Mouse (Mus musculus): ENCODE results near the gene Myg1. TPM values are rescaled to one million over a fixed set of nuclear protein-coding genes. Genes with fewer than 3 reads are reported as not detected.

Myg1 gene
- total RNA-seq, 2 experiments from 2014 or later: 61.8 to 62.8 TPM

GRCm38 (mm10) chr15:102344490-102344889 lies 13.0 kb downstream of the Myg1 start:
- DNase-seq (ENCODE audit: low spot score in 2 of 2): no peak

- no peak for DNase-seq (ENCODE audit: low spot score in 2 of 2)
Observed at GRCm38 (mm10) chr15:102346444-102346843, 14.9 kb downstream of the Myg1 start.

- DNase-seq (ENCODE audit: low spot score in 2 of 2): peak; percentile 95 to 96
Observed at GRCm38 (mm10) chr15:102350138-102350941, 18.8 kb downstream of the Myg1 start, which contains the start of gene Aaas. Aaas (minus strand) TSS chr15:102350771.

GRCm38 (mm10) chr15:102350942-102351291 lies 19.4 kb downstream of the Myg1 start:
- DNase-seq (ENCODE audit: low spot score in 2 of 2): no peak

GRCm38 (mm10) chr15:102352177-102352576 lies 20.7 kb downstream of the Myg1 start:
- DNase-seq (ENCODE audit: low spot score in 2 of 2): no peak

GRCm38 (mm10) chr15:102353986-102354385 lies 22.5 kb downstream of the Myg1 start:
- no peak for DNase-seq (ENCODE audit: low spot score in 2 of 2)

GRCm38 (mm10) chr15:102355134-102355870 lies 23.8 kb downstream of the Myg1 start:
- peak; percentile 51 to 67 for DNase-seq (ENCODE audit: low spot score in 2 of 2)

- no peak for DNase-seq (ENCODE audit: low spot score in 2 of 2)
Observed at GRCm38 (mm10) chr15:102355871-102356441, 24.4 kb downstream of the Myg1 start.

- DNase-seq (ENCODE audit: low spot score in 2 of 2): no peak
Observed at GRCm38 (mm10) chr15:102356501-102357325, 25.2 kb downstream of the Myg1 start.

- DNase-seq (ENCODE audit: low spot score in 2 of 2): no peak
Observed at GRCm38 (mm10) chr15:102358126-102358525, 26.6 kb downstream of the Myg1 start.

GRCm38 (mm10) chr15:102358834-102359233 lies 27.3 kb downstream of the Myg1 start:
- no peak for DNase-seq (ENCODE audit: low spot score in 2 of 2)

GRCm38 (mm10) chr15:102362648-102363047 lies 31.1 kb downstream of the Myg1 start:
- DNase-seq (ENCODE audit: low spot score in 2 of 2): no peak

GRCm38 (mm10) chr15:102364678-102365077 lies 33.2 kb downstream of the Myg1 start:
- DNase-seq (ENCODE audit: low spot score in 2 of 2): no peak

- no peak for DNase-seq (ENCODE audit: low spot score in 2 of 2)
Observed at GRCm38 (mm10) chr15:102366238-102366637, 34.7 kb downstream of the Myg1 start.

GRCm38 (mm10) chr15:102366733-102367344 lies 35.3 kb downstream of the Myg1 start, which contains the start of gene Sp7:
Sp7 (minus strand) TSS chr15:102367182.
- no peak for DNase-seq (ENCODE audit: low spot score in 2 of 2)

- DNase-seq (ENCODE audit: low spot score in 2 of 2): no peak
Observed at GRCm38 (mm10) chr15:102369972-102370371, 38.5 kb downstream of the Myg1 start.

GRCm38 (mm10) chr15:102370727-102371126 lies 39.2 kb downstream of the Myg1 start:
- no peak for DNase-seq (ENCODE audit: low spot score in 2 of 2)

- peak; percentile 37 to 45 for DNase-seq (ENCODE audit: low spot score in 2 of 2)
Observed at GRCm38 (mm10) chr15:102376453-102377162, 45.1 kb downstream of the Myg1 start.

GRCm38 (mm10) chr15:102377163-102377543 lies 45.6 kb downstream of the Myg1 start:
- DNase-seq (ENCODE audit: low spot score in 2 of 2): peak; percentile 78 to 85

- no peak for DNase-seq (ENCODE audit: low spot score in 2 of 2)
Observed at GRCm38 (mm10) chr15:102377810-102378262, 46.3 kb downstream of the Myg1 start.
